Mouse (Mus musculus): ENCODE data around the gene Apoc1.

The Apoc1 gene

GRCm38 (mm10) chr7:19691873-19692865 lies at the start of gene Apoc1:
Apoc1 (minus strand) TSS chr7:19692660.
- DNase-seq (ENCODE audit: low spot score): no peak

GRCm38 (mm10) chr7:19741329-19742031 lies 49.0 kb upstream of the Apoc1 start:
- peak; percentile 69 for DNase-seq (ENCODE audit: low spot score)

- DNase-seq (ENCODE audit: low spot score): peak; percentile 66
These were observed 47.8 kb upstream of the Apoc1 start for GRCm38 (mm10) chr7:19740269-19740668.

GRCm38 (mm10) chr7:19738771-19739170 lies 46.3 kb upstream of the Apoc1 start:
- DNase-seq (ENCODE audit: low spot score): no peak

- DNase-seq (ENCODE audit: low spot score): no peak
These were observed 44.1 kb upstream of the Apoc1 start for GRCm38 (mm10) chr7:19736389-19737057.

GRCm38 (mm10) chr7:19734178-19734666 lies 41.8 kb upstream of the Apoc1 start:
- no peak for DNase-seq (ENCODE audit: low spot score)

GRCm38 (mm10) chr7:19726541-19726940 lies 34.1 kb upstream of the Apoc1 start:
- no peak for DNase-seq (ENCODE audit: low spot score)

GRCm38 (mm10) chr7:19724167-19724566 lies 31.7 kb upstream of the Apoc1 start:
- no peak for DNase-seq (ENCODE audit: low spot score)

GRCm38 (mm10) chr7:19722754-19723195 lies 30.3 kb upstream of the Apoc1 start:
- DNase-seq (ENCODE audit: low spot score): no peak

GRCm38 (mm10) chr7:19719200-19719599 lies 26.7 kb upstream of the Apoc1 start:
- no peak for DNase-seq (ENCODE audit: low spot score)

- no peak for DNase-seq (ENCODE audit: low spot score)
These were observed 26.0 kb upstream of the Apoc1 start for GRCm38 (mm10) chr7:19718297-19718952.

- no peak for DNase-seq (ENCODE audit: low spot score)
These were observed 24.9 kb upstream of the Apoc1 start for GRCm38 (mm10) chr7:19717346-19717745.

GRCm38 (mm10) chr7:19716822-19717221 lies 24.4 kb upstream of the Apoc1 start:
- DNase-seq (ENCODE audit: low spot score): no peak

- no peak for DNase-seq (ENCODE audit: low spot score)
These were observed 23.7 kb upstream of the Apoc1 start for GRCm38 (mm10) chr7:19716055-19716682.

GRCm38 (mm10) chr7:19715239-19716054 lies 23.0 kb upstream of the Apoc1 start, which contains the start of gene Tomm40:
Tomm40 (minus strand) TSS chr7:19715438.
- DNase-seq (ENCODE audit: low spot score): peak; percentile 99

GRCm38 (mm10) chr7:19714836-19715235 lies 22.4 kb upstream of the Apoc1 start:
- no peak for DNase-seq (ENCODE audit: low spot score)

- DNase-seq (ENCODE audit: low spot score): no peak
These were observed 21.1 kb upstream of the Apoc1 start for GRCm38 (mm10) chr7:19713598-19713997.

- DNase-seq (ENCODE audit: low spot score): no peak
These were observed 20.7 kb upstream of the Apoc1 start for GRCm38 (mm10) chr7:19713196-19713595.

- DNase-seq (ENCODE audit: low spot score): no peak
These were observed 20.0 kb upstream of the Apoc1 start for GRCm38 (mm10) chr7:19712414-19712813.

GRCm38 (mm10) chr7:19710650-19711049 lies 18.2 kb upstream of the Apoc1 start:
- peak; percentile 64 for DNase-seq (ENCODE audit: low spot score)
